17 mouse cellular contexts compared by ENCODE assay signal in genomic region chr11:95704032-95704969, GRCm38 (mm10). TPM values are rescaled to one million over a fixed set of nuclear protein-coding genes. Genes with fewer than 3 reads are reported as not detected.
A peak's percentile ranks its signal among the peaks of the same experiment; 100 is the strongest.
DNase-seq lines count a peak whose midpoint lies in the region; ATAC-seq and TF ChIP-seq lines count a peak whose summit lies in the region.
"Had no signal": no experiment of that assay in that cellular context is flagged by ENCODE, and none has a peak within 500 bp of the region (broad histone marks: within the 10 kb centered on the region; RNA-seq: fewer than 3 reads in every experiment).

No protein-coding gene starts in this region.

- no peaks in the 10 kb centered on the region for H3K79me2 ChIP-seq in CH12.LX (replicated peaks; ENCODE audit: control insufficient read depth, extremely low read depth, insufficient read depth, poor library complexity, severe bottlenecking)

- intact Hi-C loops in left cerebral cortex, postnatal 25 days (cut with DNase I) = no loop called here

- H3K4me2 ChIP-seq in CH12.LX (ENCODE audit: insufficient read depth, low read depth, poor library complexity, severe bottlenecking) = no peak overlapping the region
- H3K4me2 ChIP-seq in kidney, embryonic 16.5 days (replicated peaks; ENCODE audit: low read depth, low read length) = no peak overlapping the region
- H3K4me2 ChIP-seq: embryonic facial prominence, embryonic 12.5 days; forebrain, embryonic 15.5 days; heart, embryonic 12.5 days; hindbrain, embryonic 14.5 days; intestine, embryonic 15.5 days had no signal

- no peaks in the 10 kb centered on the region for H3K9me3 ChIP-seq in CH12.LX (replicated peaks; ENCODE audit: low read length)
- no peaks in the 10 kb centered on the region for H3K9me3 ChIP-seq in limb, embryonic 10.5 days (replicated peaks)
- no peaks in the 10 kb centered on the region for H3K9me3 ChIP-seq in kidney, embryonic 16.5 days (ENCODE audit: low read length)
- H3K9me3 ChIP-seq: embryonic facial prominence, embryonic 12.5 days; forebrain, embryonic 15.5 days; heart, embryonic 12.5 days; hindbrain, embryonic 10.5 days; intestine, embryonic 15.5 days had no signal

- no peak overlapping the region for H3K27ac ChIP-seq in CH12.LX (ENCODE audit: insufficient read depth, low read depth)
- H3K27ac ChIP-seq in limb, embryonic 10.5 days = no peak overlapping the region
- H3K27ac ChIP-seq in kidney, embryonic 16.5 days (ENCODE audit: low read length) = no peak overlapping the region
- H3K27ac ChIP-seq: embryonic facial prominence, embryonic 12.5 days; forebrain, embryonic 15.5 days; hindbrain, embryonic 10.5 days; hindbrain, embryonic 14.5 days; intestine, embryonic 15.5 days had no signal

- no peak overlapping the region for H3K9ac ChIP-seq in CH12.LX (ENCODE audit: insufficient read depth, low read depth)
- H3K9ac ChIP-seq in kidney, embryonic 16.5 days (replicated peaks; ENCODE audit: low read length) = no peak overlapping the region
- H3K9ac ChIP-seq: embryonic facial prominence, embryonic 12.5 days; forebrain, embryonic 15.5 days; heart, embryonic 12.5 days; hindbrain, embryonic 14.5 days; intestine, embryonic 15.5 days had no signal

- no peaks in the 10 kb centered on the region for H3K36me3 ChIP-seq in CH12.LX (replicated peaks in 1 of 2; ENCODE audit: control insufficient read depth in 1 of 2, insufficient read depth in 1 of 2, low read length in 1 of 2)
- no peaks in the 10 kb centered on the region for H3K36me3 ChIP-seq in limb, embryonic 10.5 days
- H3K36me3 ChIP-seq in kidney, embryonic 16.5 days (ENCODE audit: insufficient read depth, low read length) = no peaks in the 10 kb centered on the region
- H3K36me3 ChIP-seq: embryonic facial prominence, embryonic 12.5 days; forebrain, embryonic 15.5 days; heart, embryonic 12.5 days; hindbrain, embryonic 10.5 days; intestine, embryonic 15.5 days had no signal

- TF ChIP-seq EP300 in CH12.LX (IDR thresholded peaks at IDR 0.05; ENCODE audit: low read length) = no peak

- in situ Hi-C loops in CH12.LX (cut with MboI; ENCODE audit: low pct_ligation_motif_present, low pct_unique_long_range_greater_than_20kb, low sequenced_read_pairs) = no loop called here

- TF ChIP-seq POLR2A in CH12.LX (IDR thresholded peaks at IDR 0.05; ENCODE audit: low read depth, low read length) = no peak

- H3K4me3 ChIP-seq in CH12.LX (replicated peaks in 1 of 3; ENCODE audit: low read depth in 2 of 3, low read length in 2 of 3, poor library complexity in 1 of 3) = no peak overlapping the region
- no peak overlapping the region for H3K4me3 ChIP-seq in limb, embryonic 10.5 days
- H3K4me3 ChIP-seq in kidney, embryonic 16.5 days (ENCODE audit: low read length) = no peak overlapping the region
- H3K4me3 ChIP-seq: embryonic facial prominence, embryonic 12.5 days; forebrain, embryonic 15.5 days; heart, embryonic 12.5 days; hindbrain, embryonic 10.5 days; intestine, embryonic 15.5 days had no signal

- dilution Hi-C loops in CH12.LX (cut with MboI; ENCODE audit: extremely low pct_ligation_motif_present, extremely low pct_unique_long_range_greater_than_20kb, low sequenced_read_pairs) = no loop called here

- H3K4me1 ChIP-seq in CH12.LX (ENCODE audit: control insufficient read depth in 1 of 2, insufficient read depth in 2 of 2) = no peaks in the 10 kb centered on the region
- peaks cover 16% of the 10 kb centered on the region for H3K4me1 ChIP-seq in limb, embryonic 10.5 days
- H3K4me1 ChIP-seq in kidney, embryonic 16.5 days (ENCODE audit: insufficient read depth, low read length) = no peaks in the 10 kb centered on the region
- H3K4me1 ChIP-seq: forebrain, embryonic 15.5 days; heart, embryonic 12.5 days; intestine, embryonic 15.5 days had no signal

- DNase-seq in CH12.LX (ENCODE audit: extremely low read depth) (no peak), ES-CJ7 (ENCODE audit: low read depth, low spot score) (peak; percentile 87), ZHBTc4 (ENCODE audit: low read depth, low spot score) (peak; percentile 79)
- DNase-seq in yolk sac, embryonic 10.5 days (ENCODE audit: low spot score) = no peak
- no peak for DNase-seq in limb, embryonic 10.5 days (ENCODE audit: low spot score)
- no peak for DNase-seq in left cerebral cortex, postnatal 25 days (ENCODE audit: low spot score in 2 of 2)
- DNase-seq: adrenal gland, postnatal 14 days; cerebellum, adult 2 months; cerebellum, postnatal 10 days had no signal

- ATAC-seq in megakaryocyte, adult 5-6 weeks (ENCODE audit: poor library complexity, severe bottlenecking) = peak; percentile 87
- ATAC-seq in kidney, embryonic 16.5 days (ENCODE audit: low FRiP score, low TSS enrichment) = no peak
- ATAC-seq: forebrain, embryonic 15.5 days; intestine, embryonic 15.5 days had no signal

- TF ChIP-seq CTCF in CH12.LX (conservative IDR thresholded peaks at IDR 0.05 in 1 of 2, IDR thresholded peaks at IDR 0.05 in 1 of 2; ENCODE audit: low read depth in 2 of 2, low read length in 2 of 2) = no peak

- 92% methylated on average over 12 of the region's 12 CpGs for WGBS in limb, embryonic 10.5 days
- WGBS in kidney, embryonic 16.5 days = 90% methylated on average over 12 of the region's 12 CpGs

- TF ChIP-seq RAD21 in CH12.LX (IDR thresholded peaks at IDR 0.05; ENCODE audit: low read depth, low read length) = no peak

- peaks cover 23% of the 10 kb centered on the region for H3K27me3 ChIP-seq in CH12.LX (replicated peaks)
- no peaks in the 10 kb centered on the region for H3K27me3 ChIP-seq in limb, embryonic 10.5 days (ENCODE audit: low read depth, poor library complexity, severe bottlenecking)
- no peaks in the 10 kb centered on the region for H3K27me3 ChIP-seq in kidney, embryonic 16.5 days (ENCODE audit: insufficient read depth, low read length)
- H3K27me3 ChIP-seq: embryonic facial prominence, embryonic 12.5 days; forebrain, embryonic 15.5 days; heart, embryonic 12.5 days; intestine, embryonic 15.5 days had no signal

TF ChIP-seq in CH12.LX, 34 proteins besides CTCF, POLR2A, EP300 and RAD21:
- TF ChIP-seq ZNF384 (IDR thresholded peaks at IDR 0.05; ENCODE audit: low read depth, low read length) (peak; percentile 66), CHD1 (IDR thresholded peaks at IDR 0.05; ENCODE audit: low read depth, low read length) (no peak)

RNA-seq across cellular contexts. Expression of gene Zfp652, which starts 8.2 kb away (rescaled TPM):
- total RNA-seq in CH12.LX (2012; rRNA removed) (6.2 and 6.3 TPM in 2 replicates), CH12.LX (2014; rRNA removed) (3.0 and 3.5 TPM in 2 replicates)
- 9.4 and 9.8 TPM in 2 replicates for polyA plus RNA-seq in CH12.LX (2012; ENCODE audit: insufficient read length, low read depth)
- total RNA-seq in megakaryocyte, adult 5-6 weeks (2015) = 32.0 and 41.3 TPM in 2 replicates
- total RNA-seq in megakaryocyte, adult 5-6 weeks (2017) = 20.6 and 28.1 TPM in 2 replicates
- 18.0 and 21.5 TPM in 2 replicates for polyA plus RNA-seq in limb, embryonic 10.5 days (2016; fragmentation: Nextera tagmentation; extraction: Ambion mirVana)
- total RNA-seq in left cerebral cortex, postnatal 25 days (2021) = 10 to 100 TPM; 38.7 to 44.2 TPM
- 22.6 and 24.0 TPM in 2 replicates for polyA plus RNA-seq in kidney, embryonic 16.5 days (2015; fragmentation: Nextera tagmentation; extraction: Ambion mirVana)

RNA-seq across cellular contexts. Expression of gene B130006D01Rik, which starts 19.1 kb away (rescaled TPM):
- total RNA-seq in CH12.LX (2012; rRNA removed) (0.38 TPM in 2 replicates), CH12.LX (2014; rRNA removed) (0.15 and 0.23 TPM in 2 replicates)
- polyA plus RNA-seq in CH12.LX (2012; ENCODE audit: insufficient read length, low read depth) = 0.10 TPM in 1 of 2 replicates, not detected in the other
- total RNA-seq in megakaryocyte, adult 5-6 weeks (2015) = 1.3 and 2.7 TPM in 2 replicates
- total RNA-seq in megakaryocyte, adult 5-6 weeks (2017) = 1.8 and 2.2 TPM in 2 replicates
- polyA plus RNA-seq in limb, embryonic 10.5 days (2016; fragmentation: Nextera tagmentation; extraction: Ambion mirVana) = 2.3 TPM in 2 replicates
- total RNA-seq in left cerebral cortex, postnatal 25 days (2021) = 1 to 10 TPM in 1 of 2 experiments, under 1 TPM in 1; 0.73 to 1.9 TPM
- 1.1 and 1.8 TPM in 2 replicates for polyA plus RNA-seq in kidney, embryonic 16.5 days (2015; fragmentation: Nextera tagmentation; extraction: Ambion mirVana)

RNA-seq across cellular contexts. Expression of gene Phb, which starts 37.5 kb away (rescaled TPM):
- 512 and 606 TPM in 2 replicates for total RNA-seq in CH12.LX (2012; rRNA removed)
- 699 and 784 TPM in 2 replicates for total RNA-seq in CH12.LX (2014; rRNA removed)
- polyA plus RNA-seq in CH12.LX (2012; ENCODE audit: insufficient read length, low read depth) = 405 and 413 TPM in 2 replicates
- total RNA-seq in megakaryocyte, adult 5-6 weeks (2015) = 20.6 and 20.7 TPM in 2 replicates
- 33.9 and 40.9 TPM in 2 replicates for total RNA-seq in megakaryocyte, adult 5-6 weeks (2017)
- 293 and 361 TPM in 2 replicates for polyA plus RNA-seq in limb, embryonic 10.5 days (2016; fragmentation: Nextera tagmentation; extraction: Ambion mirVana)
- 10 to 100 TPM; 80.2 to 81.4 TPM for total RNA-seq in left cerebral cortex, postnatal 25 days (2021)
- 258 and 288 TPM in 2 replicates for polyA plus RNA-seq in kidney, embryonic 16.5 days (2015; fragmentation: Nextera tagmentation; extraction: Ambion mirVana)

Comparison
In these comparisons a context has a peak if more than half of its experiments do, and no peak if none do; other contexts are left out.
1. DNase-seq: peak in ES-CJ7 (single experiment) and ZHBTc4 (single experiment); none in CH12.LX (single experiment), yolk sac, embryonic 10.5 days (single experiment), limb, embryonic 10.5 days (single experiment) and left cerebral cortex, postnatal 25 days (0 of 2).
2. RNA of gene Phb, which starts 37.5 kb away (total RNA-seq): 512 to 784 TPM in CH12.LX; 80.2 to 81.4 TPM in left cerebral cortex, postnatal 25 days and 20.6 to 40.9 TPM in megakaryocyte, adult 5-6 weeks; every median in the first group is over 4 times any median in the second.